Comparison of ENCODE assay signal across 21 mouse cellular contexts in genomic region chr13:9389334-9389733, GRCm38 (mm10).
A peak's percentile ranks its signal among the peaks of the same experiment; 100 is the strongest.
DNase-seq lines count a peak whose midpoint lies in the region; ATAC-seq and TF ChIP-seq lines count a peak whose summit lies in the region.
"Had no signal": no experiment of that assay in that cellular context is flagged by ENCODE, and none has a peak within 500 bp of the region (broad histone marks: within the 10 kb centered on the region; RNA-seq: fewer than 3 reads in every experiment).

No protein-coding gene starts in this region.

- 90% methylated on average over 1 of the region's 1 CpGs for WGBS in forebrain, embryonic 13.5 days
- 79% methylated on average over 1 of the region's 1 CpGs for WGBS in forebrain, embryonic 11.5 days
- WGBS in kidney, postnatal 0 days: 95% methylated on average over 1 of the region's 1 CpGs
- WGBS in midbrain, postnatal 0 days: 97% methylated on average over 1 of the region's 1 CpGs
- WGBS in midbrain, embryonic 13.5 days: 90% methylated on average over 1 of the region's 1 CpGs
- 87% methylated on average over 1 of the region's 1 CpGs for WGBS in stomach, postnatal 0 days

- H3K4me3 ChIP-seq in forebrain, embryonic 13.5 days: no peak overlapping the region
- no peak overlapping the region for H3K4me3 ChIP-seq in forebrain, embryonic 11.5 days (ENCODE audit: low read depth, low read length)
- no peak overlapping the region for H3K4me3 ChIP-seq in kidney, postnatal 0 days (replicated peaks; ENCODE audit: low read depth, low read length)
- H3K4me3 ChIP-seq in midbrain, postnatal 0 days (ENCODE audit: low read depth, low read length): no peak overlapping the region
- H3K4me3 ChIP-seq in midbrain, embryonic 13.5 days (replicated peaks): no peak overlapping the region
- no peak overlapping the region for H3K4me3 ChIP-seq in stomach, postnatal 0 days (ENCODE audit: low read depth, low read length)
- H3K4me3 ChIP-seq: embryonic facial prominence, embryonic 13.5 days; heart, embryonic 15.5 days; limb, embryonic 12.5 days; liver, embryonic 13.5 days; neural tube, embryonic 12.5 days; stomach, embryonic 15.5 days had no signal

- peaks cover 14% of the 10 kb centered on the region for H3K4me1 ChIP-seq in forebrain, embryonic 13.5 days
- H3K4me1 ChIP-seq in forebrain, embryonic 11.5 days (replicated peaks; ENCODE audit: control insufficient read depth, insufficient read depth, low read length): no peaks in the 10 kb centered on the region
- H3K4me1 ChIP-seq in kidney, postnatal 0 days (replicated peaks; ENCODE audit: insufficient read depth, low read length): 0 out of 2 replicates have a peak, but pooled peaks cover 3% of the 10 kb centered on the region
- H3K4me1 ChIP-seq in midbrain, postnatal 0 days (ENCODE audit: insufficient read depth, low read length): no peaks in the 10 kb centered on the region
- peaks cover 11% of the 10 kb centered on the region; the same call in 1 of the 2 replicates for H3K4me1 ChIP-seq in midbrain, embryonic 13.5 days (replicated peaks)
- H3K4me1 ChIP-seq in stomach, postnatal 0 days (replicated peaks; ENCODE audit: control insufficient read depth, insufficient read depth): no peaks in the 10 kb centered on the region
- H3K4me1 ChIP-seq: embryonic facial prominence, embryonic 13.5 days; heart, embryonic 15.5 days; limb, embryonic 12.5 days; liver, embryonic 13.5 days; neural tube, embryonic 12.5 days; stomach, embryonic 15.5 days had no signal

- no peak overlapping the region for H3K9ac ChIP-seq in forebrain, embryonic 13.5 days
- no peak overlapping the region for H3K9ac ChIP-seq in forebrain, embryonic 11.5 days (ENCODE audit: low read length)
- H3K9ac ChIP-seq in kidney, postnatal 0 days (ENCODE audit: low read depth, low read length): no peak overlapping the region
- no peak overlapping the region for H3K9ac ChIP-seq in midbrain, postnatal 0 days (replicated peaks; ENCODE audit: low read length, poor library complexity, severe bottlenecking)
- H3K9ac ChIP-seq in midbrain, embryonic 13.5 days (replicated peaks): no peak overlapping the region
- H3K9ac ChIP-seq in stomach, postnatal 0 days (ENCODE audit: low read length): no peak overlapping the region
- H3K9ac ChIP-seq: embryonic facial prominence, embryonic 13.5 days; heart, embryonic 15.5 days; limb, embryonic 12.5 days; liver, embryonic 13.5 days; neural tube, embryonic 12.5 days; stomach, embryonic 15.5 days had no signal

- TF ChIP-seq CTCF in kidney, postnatal 0 days (IDR thresholded peaks at IDR 0.05; ENCODE audit: low read depth): peak; percentile 36; the same call in 1 of the 2 replicates
- TF ChIP-seq CTCF in midbrain, postnatal 0 days (IDR thresholded peaks at IDR 0.05): peak; percentile 53
- TF ChIP-seq CTCF in stomach, postnatal 0 days (IDR thresholded peaks at IDR 0.05; ENCODE audit: low read depth): peak; percentile 55

- H3K27ac ChIP-seq in forebrain, embryonic 13.5 days: no peak overlapping the region
- H3K27ac ChIP-seq in forebrain, embryonic 11.5 days (ENCODE audit: low read depth, low read length): no peak overlapping the region
- H3K27ac ChIP-seq in kidney, postnatal 0 days: no peak overlapping the region
- no peak overlapping the region for H3K27ac ChIP-seq in midbrain, postnatal 0 days (ENCODE audit: low read depth, low read length)
- no peak overlapping the region for H3K27ac ChIP-seq in midbrain, embryonic 13.5 days
- H3K27ac ChIP-seq in stomach, postnatal 0 days (replicated peaks): no peak overlapping the region
- H3K27ac ChIP-seq: embryonic facial prominence, embryonic 13.5 days; heart, embryonic 15.5 days; limb, embryonic 12.5 days; liver, embryonic 13.5 days; neural tube, embryonic 12.5 days; stomach, embryonic 15.5 days had no signal

- no peak for TF ChIP-seq EP300 in stomach, postnatal 0 days (optimal IDR thresholded peaks at IDR 0.05)

- no peak for DNase-seq in forebrain, embryonic 11.5 days (ENCODE audit: low spot score)
- DNase-seq in kidney, postnatal 0 days (ENCODE audit: low spot score): no peak
- DNase-seq in kidney, adult 11 months: no peak
- DNase-seq in midbrain, postnatal 0 days (ENCODE audit: low spot score): no peak
- no peak for DNase-seq in stomach, postnatal 0 days (ENCODE audit: low spot score)
- no peak for DNase-seq in thymus, postnatal 25 days
- DNase-seq: adrenal gland, postnatal 14 days; cerebellum, adult 11 months; cerebellum, postnatal 10 days; heart, adult 18-20 months; kidney, adult 9 months; kidney, postnatal 36 days; liver, embryonic 13.5 days; thymus, adult 2 months had no signal

- no peak overlapping the region for H3K4me2 ChIP-seq in forebrain, embryonic 13.5 days
- no peak overlapping the region for H3K4me2 ChIP-seq in forebrain, embryonic 11.5 days (ENCODE audit: low read depth, low read length, severe bottlenecking)
- no peak overlapping the region for H3K4me2 ChIP-seq in kidney, postnatal 0 days (ENCODE audit: low read length)
- no peak overlapping the region for H3K4me2 ChIP-seq in midbrain, postnatal 0 days (ENCODE audit: low read depth, low read length, poor library complexity, severe bottlenecking)
- no peak overlapping the region for H3K4me2 ChIP-seq in midbrain, embryonic 13.5 days (replicated peaks)
- no peak overlapping the region for H3K4me2 ChIP-seq in stomach, postnatal 0 days (replicated peaks; ENCODE audit: low read depth)
- H3K4me2 ChIP-seq: embryonic facial prominence, embryonic 13.5 days; heart, embryonic 15.5 days; limb, embryonic 12.5 days; liver, embryonic 13.5 days; neural tube, embryonic 12.5 days; stomach, embryonic 15.5 days had no signal

- peak; percentile 44 for ATAC-seq in forebrain, embryonic 13.5 days
- no peak for ATAC-seq in forebrain, embryonic 11.5 days (replicated peaks; ENCODE audit: low FRiP score)
- ATAC-seq in kidney, postnatal 0 days (replicated peaks; ENCODE audit: low FRiP score, low read depth): no peak
- no peak for ATAC-seq in midbrain, postnatal 0 days (ENCODE audit: low FRiP score)
- no peak for ATAC-seq in midbrain, embryonic 13.5 days
- no peak for ATAC-seq in stomach, postnatal 0 days (ENCODE audit: low FRiP score, low TSS enrichment)

- no peaks in the 10 kb centered on the region for H3K27me3 ChIP-seq in forebrain, embryonic 13.5 days
- no peaks in the 10 kb centered on the region for H3K27me3 ChIP-seq in forebrain, embryonic 11.5 days (ENCODE audit: control insufficient read depth, insufficient read depth, low read length)
- no peaks in the 10 kb centered on the region for H3K27me3 ChIP-seq in kidney, postnatal 0 days (ENCODE audit: insufficient read depth, low read length)
- H3K27me3 ChIP-seq in midbrain, postnatal 0 days (ENCODE audit: insufficient read depth, low read length): no peaks in the 10 kb centered on the region
- no peaks in the 10 kb centered on the region for H3K27me3 ChIP-seq in midbrain, embryonic 13.5 days
- H3K27me3 ChIP-seq in stomach, postnatal 0 days (ENCODE audit: control insufficient read depth, insufficient read depth, low read length): no peaks in the 10 kb centered on the region
- H3K27me3 ChIP-seq: embryonic facial prominence, embryonic 13.5 days; heart, embryonic 15.5 days; limb, embryonic 12.5 days; liver, embryonic 13.5 days; neural tube, embryonic 12.5 days; stomach, embryonic 15.5 days had no signal

- no peaks in the 10 kb centered on the region; the same call in 1 of the 2 replicates for H3K36me3 ChIP-seq in forebrain, embryonic 13.5 days (ENCODE audit: poor library complexity, severe bottlenecking)
- no peaks in the 10 kb centered on the region for H3K36me3 ChIP-seq in forebrain, embryonic 11.5 days (ENCODE audit: control insufficient read depth, insufficient read depth, low read length)
- no peaks in the 10 kb centered on the region for H3K36me3 ChIP-seq in kidney, postnatal 0 days (ENCODE audit: insufficient read depth, low read length)
- no peaks in the 10 kb centered on the region for H3K36me3 ChIP-seq in midbrain, postnatal 0 days (ENCODE audit: insufficient read depth, low read length)
- H3K36me3 ChIP-seq in midbrain, embryonic 13.5 days: no peaks in the 10 kb centered on the region
- H3K36me3 ChIP-seq in stomach, postnatal 0 days (ENCODE audit: control insufficient read depth, insufficient read depth, low read length): no peaks in the 10 kb centered on the region
- H3K36me3 ChIP-seq: embryonic facial prominence, embryonic 13.5 days; heart, embryonic 15.5 days; limb, embryonic 12.5 days; liver, embryonic 13.5 days; neural tube, embryonic 12.5 days; stomach, embryonic 15.5 days had no signal

- H3K9me3 ChIP-seq in forebrain, embryonic 13.5 days (replicated peaks): no peaks in the 10 kb centered on the region; the same call in 1 of the 2 replicates
- peaks cover 2% of the 10 kb centered on the region; the same call in 1 of the 2 replicates for H3K9me3 ChIP-seq in forebrain, embryonic 11.5 days (ENCODE audit: control insufficient read depth, low read length)
- H3K9me3 ChIP-seq in kidney, postnatal 0 days (replicated peaks; ENCODE audit: low read length): no peaks in the 10 kb centered on the region; the same call in 1 of the 2 replicates
- H3K9me3 ChIP-seq in midbrain, postnatal 0 days (ENCODE audit: low read length): no peaks in the 10 kb centered on the region; the same call in 1 of the 2 replicates
- H3K9me3 ChIP-seq in midbrain, embryonic 13.5 days: peaks cover 8% of the 10 kb centered on the region; the same call in 1 of the 2 replicates
- H3K9me3 ChIP-seq in stomach, postnatal 0 days (ENCODE audit: control insufficient read depth, low read length): 0 out of 2 replicates have a peak, but pooled peaks cover 2% of the 10 kb centered on the region
- H3K9me3 ChIP-seq: heart, embryonic 15.5 days; liver, embryonic 13.5 days; stomach, embryonic 15.5 days had no signal
